Mouse (Mus musculus) G1E (cell line): Measurements from ENCODE around the gene Cnot4.

Source experiments
- CTCF ChIP-seq: IDR thresholded peaks from 2 replicates; pipeline ENCODE4 v1.5.1; 2012; ENCODE audit warnings: low read depth, low read length, inconsistent platforms, mixed read lengths
- GATA1 ChIP-seq: IDR thresholded peaks from 2 replicates; pipeline ENCODE4 v1.6.1; 2012; ENCODE audit warnings: borderline replicate concordance, low read length, inconsistent platforms, mixed read lengths
- GATA2 ChIP-seq: IDR thresholded peaks from 2 replicates; pipeline ENCODE4 v1.6.1; 2012; ENCODE audit warnings: low read depth, low read length, inconsistent platforms, borderline replicate concordance
- POLR2AphosphoS5 ChIP-seq: IDR thresholded peaks from 2 replicates; pipeline ENCODE4 v1.6.1; 2012; ENCODE audit warnings: low read depth, low read length, inconsistent platforms; ENCODE audit not compliant: insufficient replicate concordance
- TAL1 ChIP-seq: conservative IDR thresholded peaks from 2 replicates; pipeline ENCODE4 v1.6.1; 2012; ENCODE audit warnings: low read depth, low read length, inconsistent platforms, mixed read lengths

DNA sequence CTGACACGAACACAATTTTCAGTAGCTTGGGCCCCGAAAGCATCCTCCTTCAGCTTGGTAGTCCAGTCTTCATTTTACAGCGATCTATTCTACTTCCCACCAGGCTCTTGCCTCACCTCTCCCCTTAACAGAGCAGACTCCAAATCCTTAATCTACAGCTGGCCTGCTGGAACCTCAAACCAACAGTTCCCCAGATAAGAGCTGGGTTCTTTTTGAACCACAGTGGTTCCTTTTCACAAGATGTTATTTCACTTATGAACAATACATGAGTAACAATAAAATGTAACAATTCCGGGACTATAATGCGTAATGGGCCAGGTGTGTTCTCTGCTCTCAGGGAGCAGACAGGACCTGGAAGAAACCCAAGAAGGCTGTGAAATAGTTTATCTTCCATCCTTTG is 116.9 kb downstream of the Cnot4 start:
- TF ChIP-seq TAL1 (no peak), CTCF (no peak), GATA1 (no peak), POLR2AphosphoS5 (no peak), GATA2 (no peak)
